Mouse (Mus musculus) forebrain, embryonic 11.5 days (tissue): ENCODE measurements at regions not wholly inside any gene's neighbourhood (a gene's known extent, or its start where the extent isn't known, plus 50 kb on each side); places are given as distances from the start of the nearest gene placed in this dataset.
A peak's percentile ranks its signal among the peaks of the same experiment; 100 is the strongest.

Experiments
- ATAC-seq: fragments of 200-750 bp; cut with Nextera tagmentation; replicated peaks from 2 replicates; pipeline ENCODE4 v1.8.0; 2017; ENCODE audit warnings: moderate TSS enrichment; ENCODE audit not compliant: low FRiP score
- DNase-seq: peaks from one replicate; pipeline ENCODE4 v3.0.0-alpha.2; 2017; ENCODE audit warnings: low spot score
- H3K27ac ChIP-seq: fragments of 300-500 bp; sonication (generic); 2 replicates; pipeline ENCODE4 v1.5.1; 2014; ENCODE audit warnings: low read depth, low read length
- H3K27me3 ChIP-seq: fragments of 300-500 bp; sonication (generic); 2 replicates; pipeline ENCODE4 v1.6.1; 2014; ENCODE audit warnings: mild to moderate bottlenecking, low read length, mixed read lengths; ENCODE audit not compliant: control insufficient read depth, insufficient read depth
- H3K36me3 ChIP-seq: fragments of 300-500 bp; sonication (generic); 2 replicates; pipeline ENCODE4 v1.6.1; 2014; ENCODE audit warnings: mild to moderate bottlenecking, low read length, moderate library complexity, mixed read lengths; ENCODE audit not compliant: control insufficient read depth, insufficient read depth
- H3K4me1 ChIP-seq: fragments of 300-500 bp; sonication (generic); replicated peaks from 2 replicates; pipeline ENCODE4 v1.6.1; 2014; ENCODE audit warnings: low read length, mixed read lengths; ENCODE audit not compliant: control insufficient read depth, insufficient read depth
- H3K4me2 ChIP-seq: fragments of 300-500 bp; sonication (generic); 2 replicates; pipeline ENCODE4 v1.6.1; 2014; ENCODE audit warnings: low read depth, mild to moderate bottlenecking, low read length, moderate library complexity, mixed read lengths; ENCODE audit not compliant: severe bottlenecking
- H3K4me3 ChIP-seq: fragments of 300-500 bp; sonication (generic); 2 replicates; pipeline ENCODE4 v1.5.1; 2014; ENCODE audit warnings: low read depth, low read length
- H3K9ac ChIP-seq: fragments of 300-500 bp; sonication (generic); 2 replicates; pipeline ENCODE4 v1.6.1; 2014; ENCODE audit warnings: low read length
- H3K9me3 ChIP-seq: fragments of 300-500 bp; sonication (generic); 2 replicates; pipeline ENCODE4 v1.6.1; 2016; ENCODE audit warnings: low read length, mixed read lengths; ENCODE audit not compliant: control insufficient read depth
- WGBS: fragments of 180-500 bp; shearing (Covaris S2); extraction: QIAGEN DNeasy Blood & Tissue Kit; methylation state at CpG from one replicate; pipeline ENCODE4 v1.1.7; 2014; 5-methylcytosine and 5-hydroxymethylcytosine counted together

DNA sequence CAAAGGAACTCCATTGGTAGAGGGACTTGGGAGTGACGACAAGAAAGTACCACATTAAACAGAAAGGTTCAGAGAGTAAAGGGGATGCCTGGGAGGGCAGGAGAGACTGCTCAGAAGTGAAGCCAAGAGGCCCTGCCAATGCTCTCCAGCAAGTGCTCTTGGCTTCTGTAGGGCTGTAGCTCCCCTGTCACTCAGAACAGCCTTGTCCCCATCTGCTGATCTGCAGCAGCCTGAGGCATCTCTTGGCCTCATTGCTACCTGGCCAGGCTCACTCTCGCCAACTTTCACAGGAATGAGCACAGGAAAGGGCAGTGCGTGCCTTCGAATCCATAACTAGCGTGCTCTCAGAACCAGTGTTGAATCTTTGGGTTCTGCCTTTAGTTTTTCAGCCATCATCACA lies 205.2 kb upstream of the Gm10295 start:
- Histone ChIP-seq H3K27ac (no peak overlapping the region), H3K36me3 (no peaks in the 10 kb centered on the region), H3K4me2 (no peak overlapping the region), H3K4me1 (no peaks in the 10 kb centered on the region), H3K9me3 (no peaks in the 10 kb centered on the region), H3K27me3 (no peaks in the 10 kb centered on the region), H3K9ac (no peak overlapping the region), H3K4me3 (no peak overlapping the region)
- ATAC-seq, result no peak
- no peak for DNase-seq
- WGBS, result 90% methylated on average over 5 of the region's 5 CpGs

DNA sequence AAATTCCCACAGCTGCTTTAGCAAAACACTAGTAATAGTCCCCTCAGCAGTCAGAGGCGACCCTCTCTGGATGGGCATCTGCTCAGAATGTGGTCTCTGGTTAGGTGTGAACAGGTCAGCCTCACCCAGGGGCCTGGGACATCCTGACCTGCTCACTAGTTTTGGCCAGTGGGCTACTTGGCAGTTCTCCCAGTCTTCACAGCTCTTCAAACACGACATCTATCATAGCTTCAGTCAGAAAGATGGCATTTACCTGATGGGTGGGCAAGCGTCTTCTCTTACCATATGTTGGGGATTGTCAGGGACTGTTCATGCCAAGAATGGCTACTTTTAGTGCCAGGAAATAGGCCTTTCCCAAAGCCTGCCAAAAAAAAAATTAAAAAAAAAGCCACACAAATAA lies 204.2 kb upstream of the Gm10295 start:
- no peaks in the 10 kb centered on the region for H3K9me3 ChIP-seq
- H3K36me3 ChIP-seq, result no peaks in the 10 kb centered on the region
- ATAC-seq (no peak), DNase-seq (no peak)
- no peaks in the 10 kb centered on the region for H3K4me1 ChIP-seq
- H3K27ac ChIP-seq, result no peak overlapping the region
- H3K27me3 ChIP-seq, result no peaks in the 10 kb centered on the region
- H3K4me3 ChIP-seq, result no peak overlapping the region
- 92% methylated on average over 3 of the region's 3 CpGs for WGBS
- no peak overlapping the region for H3K9ac ChIP-seq
- no peak overlapping the region for H3K4me2 ChIP-seq

DNA sequence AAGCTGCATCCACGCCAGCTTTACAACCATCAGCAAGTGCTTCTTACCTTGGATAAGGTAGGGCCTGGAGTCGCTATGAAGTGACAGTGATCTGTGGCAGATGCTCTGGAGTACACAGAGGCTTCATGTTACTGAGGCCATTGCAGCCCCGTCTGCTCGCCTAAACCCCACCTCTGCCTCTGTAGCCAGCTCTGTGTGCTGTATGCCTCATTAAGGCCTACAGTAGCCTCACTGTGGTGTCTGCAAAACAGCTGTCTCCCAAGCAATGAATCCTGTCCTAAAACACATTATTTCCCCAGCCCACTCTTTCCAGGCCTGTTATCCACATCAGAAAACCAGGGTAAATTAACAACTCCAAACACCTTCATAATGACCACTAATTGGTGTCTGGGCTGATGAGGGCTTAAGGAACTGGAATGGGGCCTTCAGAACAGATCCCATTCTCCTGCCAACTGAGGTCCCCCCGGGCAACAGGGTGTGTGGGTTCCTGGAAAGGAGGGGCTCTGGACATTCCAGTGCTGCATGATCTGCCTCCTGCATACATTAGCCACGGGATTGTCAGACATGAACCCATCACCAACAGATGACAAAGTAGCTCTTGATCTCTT lies 195.4 kb upstream of the Gm10295 start:
- ATAC-seq (peak; percentile 83), DNase-seq (peak; percentile 62)
- Histone ChIP-seq H3K4me1 (0 out of 2 replicates have a peak, but pooled peaks cover 3% of the 10 kb centered on the region), H3K36me3 (no peaks in the 10 kb centered on the region), H3K4me2 (no peak overlapping the region), H3K9me3 (no peaks in the 10 kb centered on the region), H3K4me3 (no peak overlapping the region), H3K9ac (no peak overlapping the region), H3K27me3 (no peaks in the 10 kb centered on the region), H3K27ac (no peak overlapping the region; the same call in 1 of the 2 replicates)
- WGBS, result 73% methylated on average over 6 of the region's 6 CpGs

DNA sequence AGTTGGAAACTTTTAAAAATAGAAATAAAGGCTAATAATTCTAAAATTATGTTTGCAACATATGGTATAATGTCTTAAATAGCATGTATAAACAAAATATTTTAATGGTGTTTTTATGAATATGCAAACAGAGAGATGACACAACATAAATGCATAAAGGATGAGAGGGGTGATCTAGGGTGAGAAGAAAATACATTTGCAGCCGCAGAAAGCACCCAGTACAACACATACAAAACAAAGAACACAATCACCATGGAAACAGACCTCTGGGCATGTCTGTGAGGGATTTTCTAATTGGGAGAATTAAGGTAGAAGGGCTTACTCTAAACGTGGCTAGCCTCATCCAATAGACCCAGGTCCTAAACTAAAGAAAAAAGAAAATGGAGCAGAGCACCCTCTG lies 190.2 kb upstream of the Gm10295 start:
- H3K9me3 ChIP-seq, result no peaks in the 10 kb centered on the region
- H3K27ac ChIP-seq, result no peak overlapping the region
- H3K27me3 ChIP-seq, result no peaks in the 10 kb centered on the region
- 35% methylated on average over 2 of the region's 2 CpGs for WGBS
- no peak overlapping the region for H3K4me3 ChIP-seq
- ATAC-seq (no peak), DNase-seq (no peak)
- H3K4me2 ChIP-seq, result no peak overlapping the region
- 0 out of 2 replicates have a peak, but pooled peaks cover 3% of the 10 kb centered on the region for H3K4me1 ChIP-seq
- no peak overlapping the region for H3K9ac ChIP-seq
- no peaks in the 10 kb centered on the region for H3K36me3 ChIP-seq

DNA sequence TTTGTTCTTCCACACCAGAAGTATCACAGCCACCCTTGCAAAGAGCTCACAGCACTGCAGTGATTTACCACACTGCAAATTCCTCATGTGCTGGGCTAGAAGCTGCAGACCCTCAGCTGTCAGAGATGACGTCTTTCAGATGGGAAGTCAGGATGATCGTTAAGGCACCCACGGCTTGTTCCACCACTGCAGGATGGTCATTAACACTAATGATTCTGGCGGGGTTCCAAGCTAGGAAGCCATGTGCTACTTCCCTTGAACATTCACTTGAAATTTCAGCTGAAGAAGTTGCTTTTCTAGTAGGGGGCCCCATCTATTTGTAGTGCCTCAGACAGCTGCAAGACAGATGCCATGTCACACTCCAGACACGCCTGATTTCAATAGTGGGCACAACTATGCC lies 181.8 kb upstream of the Gm10295 start:
- no peaks in the 10 kb centered on the region for H3K9me3 ChIP-seq
- ATAC-seq (no peak), DNase-seq (no peak)
- no peaks in the 10 kb centered on the region for H3K36me3 ChIP-seq
- no peak overlapping the region for H3K4me2 ChIP-seq
- H3K9ac ChIP-seq, result no peak overlapping the region
- H3K4me1 ChIP-seq, result no peaks in the 10 kb centered on the region
- H3K27ac ChIP-seq, result no peak overlapping the region
- H3K4me3 ChIP-seq, result no peak overlapping the region
- WGBS, result 60% methylated on average over 5 of the region's 5 CpGs
- H3K27me3 ChIP-seq, result no peaks in the 10 kb centered on the region

DNA sequence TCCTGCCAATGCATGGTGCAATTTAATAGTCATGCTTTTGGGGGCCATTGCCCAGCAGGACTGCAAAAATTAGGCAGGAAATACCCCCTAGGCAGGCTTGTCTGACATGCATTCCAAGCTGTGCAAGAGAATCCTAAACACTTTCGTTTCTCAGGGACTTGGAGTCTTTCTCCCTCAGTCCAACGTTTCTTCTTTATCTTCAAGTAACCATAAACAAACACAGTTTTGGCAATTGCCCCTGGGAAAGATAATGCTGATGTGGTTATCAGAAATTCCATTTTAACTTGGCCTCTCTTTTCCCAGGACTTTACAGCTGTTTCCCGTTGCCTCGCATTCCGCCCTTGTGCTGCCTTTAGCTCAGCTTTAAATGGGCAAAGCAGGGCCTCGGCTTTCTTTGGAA lies 180.2 kb upstream of the Gm10295 start:
- no peak overlapping the region for H3K4me2 ChIP-seq
- no peak overlapping the region for H3K4me3 ChIP-seq
- no peaks in the 10 kb centered on the region for H3K9me3 ChIP-seq
- no peak overlapping the region for H3K9ac ChIP-seq
- no peaks in the 10 kb centered on the region for H3K27me3 ChIP-seq
- H3K36me3 ChIP-seq, result no peaks in the 10 kb centered on the region
- ATAC-seq (no peak), DNase-seq (no peak)
- WGBS, result 82% methylated on average over 6 of the region's 6 CpGs
- H3K4me1 ChIP-seq, result no peaks in the 10 kb centered on the region
- H3K27ac ChIP-seq, result no peak overlapping the region

DNA sequence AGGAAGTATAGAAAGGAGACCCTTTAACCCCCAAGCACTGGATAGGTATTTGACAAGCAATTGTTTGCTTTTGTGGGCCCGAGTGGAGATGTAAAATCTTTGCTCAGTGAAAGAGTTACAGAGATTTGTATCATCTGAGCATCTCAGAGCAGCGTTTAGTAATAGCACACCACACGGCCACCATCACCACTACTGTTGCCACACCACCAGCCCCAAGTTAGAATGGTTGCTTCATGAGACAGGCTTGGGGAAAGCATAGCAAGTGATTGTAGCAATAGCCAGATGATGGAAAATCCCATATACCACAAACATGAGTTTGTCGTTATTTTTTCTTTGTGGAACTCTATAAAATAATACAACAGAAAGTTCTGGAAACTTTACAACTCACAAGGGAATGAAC lies 179.6 kb upstream of the Gm10295 start:
- Histone ChIP-seq H3K9ac (no peak overlapping the region), H3K36me3 (no peaks in the 10 kb centered on the region), H3K27me3 (no peaks in the 10 kb centered on the region), H3K4me3 (no peak overlapping the region), H3K9me3 (no peaks in the 10 kb centered on the region), H3K4me2 (no peak overlapping the region), H3K4me1 (no peaks in the 10 kb centered on the region), H3K27ac (no peak overlapping the region)
- ATAC-seq, result no peak
- WGBS, result 89% methylated on average over 4 of the region's 4 CpGs
- DNase-seq, result no peak

DNA sequence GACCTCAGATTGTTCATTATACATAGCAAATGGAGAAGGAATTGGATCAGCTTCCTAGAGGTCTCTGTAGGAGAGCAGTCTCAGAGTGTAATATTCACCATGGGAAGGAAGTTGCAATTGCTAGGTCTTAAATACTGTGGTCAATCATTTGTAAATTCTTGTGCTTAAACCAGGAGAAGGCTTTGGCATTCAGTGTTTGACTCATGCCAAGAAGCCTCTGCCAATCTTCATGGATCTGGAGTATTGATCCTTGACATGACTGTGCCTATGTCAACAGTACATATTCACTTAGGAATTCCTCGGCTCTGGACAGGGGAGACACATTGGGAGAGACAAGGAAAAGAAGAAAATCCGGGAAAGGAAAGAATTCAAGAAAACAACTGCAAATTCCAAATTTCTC lies 174.9 kb upstream of the Gm10295 start:
- ATAC-seq (no peak), DNase-seq (no peak)
- H3K4me3 ChIP-seq, result no peak overlapping the region
- whole genome bisulfite sequencing, result 81% methylated on average over 2 of the region's 2 CpGs
- no peaks in the 10 kb centered on the region for H3K4me1 ChIP-seq
- H3K36me3 ChIP-seq, result no peaks in the 10 kb centered on the region
- H3K9ac ChIP-seq, result no peak overlapping the region
- no peak overlapping the region for H3K27ac ChIP-seq
- no peak overlapping the region for H3K4me2 ChIP-seq
- no peaks in the 10 kb centered on the region for H3K9me3 ChIP-seq
- H3K27me3 ChIP-seq, result no peaks in the 10 kb centered on the region

DNA sequence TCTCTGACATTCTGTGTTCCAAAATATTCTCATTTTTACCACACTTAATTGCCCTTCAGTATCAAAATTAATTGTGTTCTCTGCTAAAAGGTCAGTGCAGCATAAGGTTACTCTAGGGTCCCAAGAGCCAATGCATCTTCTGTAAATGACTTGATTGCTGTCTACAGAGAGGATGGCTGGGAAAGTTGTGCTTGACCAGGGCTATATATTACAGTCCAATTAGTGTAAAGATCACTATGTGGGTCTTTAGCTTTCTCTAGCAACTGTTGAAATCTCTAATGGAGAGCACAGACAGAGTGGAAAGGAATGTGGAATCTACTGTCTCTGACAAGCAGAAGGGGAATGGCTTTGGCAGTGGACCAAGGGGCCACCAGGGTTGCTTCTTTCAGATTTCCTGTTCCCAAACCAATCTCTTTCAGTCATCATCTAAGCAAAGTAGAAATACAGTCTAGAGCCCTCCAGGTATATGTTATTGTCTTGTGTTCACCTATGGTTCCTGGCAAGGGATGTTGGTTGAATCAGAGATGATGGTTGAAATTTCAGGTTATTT lies 173.4 kb upstream of the Gm10295 start:
- ATAC-seq, result no peak
- Histone ChIP-seq H3K9me3 (no peaks in the 10 kb centered on the region), H3K4me1 (no peaks in the 10 kb centered on the region), H3K4me3 (no peak overlapping the region), H3K36me3 (no peaks in the 10 kb centered on the region), H3K4me2 (no peak overlapping the region), H3K27me3 (no peaks in the 10 kb centered on the region), H3K9ac (no peak overlapping the region), H3K27ac (no peak overlapping the region)
- no peak for DNase-seq
